Mouse (Mus musculus) lung, adult 10 weeks (tissue): ENCODE results near the gene Spata25. TPM values are rescaled to one million over a fixed set of nuclear protein-coding genes. Genes with fewer than 3 reads are reported as not detected.

ENCODE experiments used
- polyA plus RNA-seq: library from polyadenylated mRNA; stranded (reverse); fragments of 350-450 nt; fragmentation: Illumina TruSeq; extraction: RNeasy Lipid Tissue Mini Kit (QIAGEN cat#74804); gene quantifications from one replicate; pipeline ENCODE4 v1.2.3, GENCODE M21; 2014; ENCODE audit warnings: low read depth, low replicate concordance; ENCODE audit not compliant: insufficient read depth

Gene Spata25
- polyA plus RNA-seq, result 0.45 TPM

GRCm38 (mm10) chr2:164828437-164828836 lies at the start of gene Spata25:
Gene Spata25, minus strand, starts transcription at chr2:164828537.

GRCm38 (mm10) chr2:164857101-164857821 lies 28.9 kb upstream of the Spata25 start, which contains the start of gene Pltp:
Gene Pltp, minus strand, starts transcription at chr2:164857711.

GRCm38 (mm10) chr2:164833314-164833959 lies 5.1 kb upstream of the Spata25 start, which contains the start of gene Neurl2:
Gene Neurl2, minus strand, starts transcription at chr2:164833456.

GRCm38 (mm10) chr2:164832748-164833301 lies 4.5 kb upstream of the Spata25 start, which contains the start of gene Ctsa:
Gene Ctsa, plus strand, starts transcription at chr2:164832873.

GRCm38 (mm10) chr2:164822636-164823165 lies 5.6 kb downstream of the Spata25 start, which contains the start of gene Zswim1:
Gene Zswim1, plus strand, starts transcription at chr2:164822686.

GRCm38 (mm10) chr2:164804533-164805331 lies 23.6 kb downstream of the Spata25 start, which contains the start of the genes Acot8 and Zswim3:
Gene Acot8, minus strand, starts transcription at chr2:164804882.
Gene Zswim3, plus strand, starts transcription at chr2:164805098.

GRCm38 (mm10) chr2:164785481-164786387 lies 42.6 kb downstream of the Spata25 start, which contains the start of gene Snx21:
Gene Snx21, plus strand, starts transcription at chr2:164785823.

GRCm38 (mm10) chr2:164779481-164780086 lies 48.8 kb downstream of the Spata25 start, which contains the start of gene Tnnc2:
Gene Tnnc2, minus strand, starts transcription at chr2:164779967.

Other genes with a start within 250 kb of the Spata25 start
- gene Wfdc6a, start 243.1 kb downstream of the Spata25 start, polyA plus RNA-seq, result 4.4 TPM
- gene Eppin, start 234.9 kb downstream of the Spata25 start, polyA plus RNA-seq, result not detected
- gene Wfdc6b, start 215.0 kb downstream of the Spata25 start, polyA plus RNA-seq, result 3.0 TPM
- gene Wfdc8, start 214.9 kb downstream of the Spata25 start, polyA plus RNA-seq, result 1.2 TPM
- gene Wfdc16, start 189.7 kb downstream of the Spata25 start, polyA plus RNA-seq, result 0.95 TPM
- gene Wfdc10, start 172.5 kb downstream of the Spata25 start, polyA plus RNA-seq, result 3.9 TPM
- gene Wfdc9, start 172.0 kb downstream of the Spata25 start, polyA plus RNA-seq, result not detected
- gene Wfdc11, start 154.4 kb downstream of the Spata25 start, polyA plus RNA-seq, result not detected
- 1.2 TPM for gene Wfdc13, start 143.4 kb downstream of the Spata25 start, polyA plus RNA-seq
- gene Spint4, start 130.0 kb downstream of the Spata25 start, polyA plus RNA-seq, result not detected
- gene Spint5, start 113.2 kb downstream of the Spata25 start, polyA plus RNA-seq, result not detected
- 4.4 TPM for gene Wfdc3, start 82.6 kb downstream of the Spata25 start, polyA plus RNA-seq
- 19.0 TPM for gene Dnttip1, start 82.6 kb downstream of the Spata25 start, polyA plus RNA-seq
- gene Ube2c, start 58.6 kb downstream of the Spata25 start, polyA plus RNA-seq, result 3.6 TPM
- not detected for gene Tnnc2, start 48.6 kb downstream of the Spata25 start, polyA plus RNA-seq
- gene Snx21, start 42.7 kb downstream of the Spata25 start, polyA plus RNA-seq, result 23.7 TPM
- gene Acot8, start 23.7 kb downstream of the Spata25 start, polyA plus RNA-seq, result 15.4 TPM
- gene Zswim3, start 23.4 kb downstream of the Spata25 start, polyA plus RNA-seq, result 2.5 TPM
- gene Zswim1, start 5.9 kb downstream of the Spata25 start, polyA plus RNA-seq, result 5.2 TPM
- 104 TPM for gene Ctsa, start 4.3 kb upstream of the Spata25 start, polyA plus RNA-seq
- 4.4 TPM for gene Neurl2, start 4.9 kb upstream of the Spata25 start, polyA plus RNA-seq
- gene Pltp, start 29.2 kb upstream of the Spata25 start, polyA plus RNA-seq, result 368 TPM
- 39.9 TPM for gene Pcif1, start 50.8 kb upstream of the Spata25 start, polyA plus RNA-seq
- 5.3 TPM for gene Zfp335, start 83.2 kb upstream of the Spata25 start, polyA plus RNA-seq
- gene Mmp9, start 112.2 kb upstream of the Spata25 start, polyA plus RNA-seq, result 8.8 TPM
- 1.6 TPM for gene Slc12a5, start 132.3 kb upstream of the Spata25 start, polyA plus RNA-seq
- 15.4 TPM for gene Ncoa5, start 206.3 kb upstream of the Spata25 start, polyA plus RNA-seq
- 22.3 TPM for gene Cd40, start 227.1 kb upstream of the Spata25 start, polyA plus RNA-seq